Mouse (Mus musculus) spleen, postnatal 4 days (tissue): ENCODE data around the gene Zfp61.

Experiments
- DNase-seq, 2 experiments: peaks; one replicate each; pipeline ENCODE4 v3.0.0; 2022; ENCODE audit warnings: low spot score in 2 of 2

Gene Zfp61

GRCm38 (mm10) chr7:24260000-24260312 lies 41.1 kb downstream of the Zfp61 start:
- peak in 1 of 2 experiments; percentile 31 for DNase-seq

- DNase-seq, result peak in 1 of 2 experiments; percentile 52
Observed at GRCm38 (mm10) chr7:24259306-24259999, 41.6 kb downstream of the Zfp61 start.

GRCm38 (mm10) chr7:24254633-24255474 lies 46.2 kb downstream of the Zfp61 start, which contains the start of gene Zfp108:
Gene Zfp108, plus strand, starts transcription at chr7:24254794.
- peak; percentile 21 to 64 for DNase-seq

GRCm38 (mm10) chr7:24253779-24254615 lies 47.0 kb downstream of the Zfp61 start:
- no peak for DNase-seq
